Mouse (Mus musculus) megakaryocyte, embryonic 14.5 days (primary cell): ENCODE measurements around the gene B4galt3.

Experiments
- FLI1 ChIP-seq: IDR thresholded peaks from 2 replicates; pipeline ENCODE4 v1.6.1; 2012; ENCODE audit warnings: low read length, inconsistent platforms, mixed read lengths
- GATA1 ChIP-seq: IDR thresholded peaks from 3 replicates; pipeline ENCODE4 v1.6.1; 2012; ENCODE audit warnings: mixed read lengths, low read length, inconsistent platforms, borderline replicate concordance

- TF ChIP-seq GATA1 (no peak), FLI1 (no peak)
Observed at GRCm38 (mm10) chr1:171279721-171280120, 9.6 kb downstream of the B4galt3 start.
